Mouse (Mus musculus) liver, postnatal 0 days (tissue): ENCODE data around the gene Abhd4.

ENCODE experiments used
- CTCF ChIP-seq: sonication (generic); IDR thresholded peaks from 2 replicates; pipeline ENCODE4 v1.5.1; 2016; ENCODE audit warnings: antibody characterized with exemption, low read depth
- EP300 ChIP-seq: IDR thresholded peaks from 2 replicates; pipeline ENCODE4 v1.6.1; 2016; ENCODE audit warnings: antibody characterized with exemption, low read depth, mild to moderate bottlenecking

DNA sequence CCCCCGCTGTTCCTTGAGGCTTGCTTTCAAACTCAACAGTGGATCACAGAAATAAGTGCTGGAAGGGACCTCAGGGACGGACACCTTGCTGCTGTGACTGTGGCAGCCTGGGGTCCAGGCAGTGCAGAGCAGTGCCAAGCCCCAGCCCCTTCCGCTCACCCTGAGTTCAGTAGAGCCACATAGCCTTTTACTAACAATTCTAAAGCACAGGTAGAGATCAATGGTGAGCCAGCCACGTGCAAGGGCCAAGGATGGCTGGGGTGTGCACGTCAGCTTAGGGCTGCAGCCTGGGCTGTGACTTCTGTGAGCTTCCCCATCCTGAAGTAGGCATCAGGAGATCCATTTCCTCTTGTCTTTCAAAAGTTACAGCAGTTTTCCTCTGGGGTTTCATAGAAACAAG, 42.2 kb upstream of the Abhd4 start:
- TF ChIP-seq CTCF (no peak), EP300 (no peak)
